Mouse (Mus musculus) embryonic fibroblast, embryonic 13.5 days (primary cell): ENCODE data around the gene Npas3.

ENCODE experiments used
- CTCF ChIP-seq: IDR thresholded peaks from 2 replicates; pipeline ENCODE4 v1.5.1; 2011; ENCODE audit warnings: mild to moderate bottlenecking, control low read depth, low read length, moderate library complexity, borderline replicate concordance; ENCODE audit not compliant: insufficient read depth
- POLR2A ChIP-seq: IDR thresholded peaks from 2 replicates; pipeline ENCODE4 v1.6.1; 2011; ENCODE audit warnings: low read depth, mild to moderate bottlenecking, control low read depth, low read length, moderate library complexity

DNA sequence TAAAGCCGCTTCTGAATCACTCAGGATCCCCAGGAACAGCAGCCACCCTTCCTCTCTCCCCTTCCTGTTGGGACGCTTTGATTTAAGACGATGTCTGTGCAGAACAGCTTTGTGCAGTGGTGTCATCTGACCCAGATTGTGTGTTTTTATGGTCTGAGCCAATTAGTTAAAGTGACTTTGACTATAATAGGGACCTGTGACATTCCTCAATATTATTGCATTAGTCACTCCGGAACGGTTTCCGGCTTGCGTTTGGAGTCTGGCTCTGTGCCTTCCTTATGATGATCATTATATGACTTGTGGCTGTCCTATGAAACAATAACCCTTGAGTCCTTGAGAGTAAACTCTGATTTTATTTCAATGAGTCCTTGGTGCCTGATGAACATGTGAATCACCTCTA lies 735.5 kb downstream of the Npas3 start:
- TF ChIP-seq CTCF, result no peak
- TF ChIP-seq POLR2A, result no peak
